Mouse (Mus musculus): ENCODE data around the gene Gtpbp6. TPM values are rescaled to one million over a fixed set of nuclear protein-coding genes. Genes with fewer than 3 reads are reported as not detected.

Gene Gtpbp6
- 18.1 and 19.8 TPM in 2 replicates for polyA plus RNA-seq (2014; fragmentation: Nextera tagmentation; extraction: Ambion mirVana)

- peak; percentile 86 for ATAC-seq (replicated peaks; ENCODE audit: insufficient number of reproducible peaks, low FRiP score, low TSS enrichment)
- under 1% methylated on average over 70 of the region's 71 CpGs for WGBS (ENCODE audit: insufficient replicate concordance)
- Histone ChIP-seq H3K36me3 (ENCODE audit: control insufficient read depth, insufficient read depth, low read length) (peaks cover 33% of the 10 kb centered on the region), H3K9ac (ENCODE audit: low read depth, low read length) (peak within 1 kb of the TSS; percentile 94), H3K4me1 (ENCODE audit: control insufficient read depth, insufficient read depth, low read length) (peaks cover 8% of the 10 kb centered on the region), H3K27ac (ENCODE audit: low read depth, low read length) (peak within 1 kb of the TSS; percentile 97), H3K4me2 (peak within 1 kb of the TSS; percentile 95), H3K9me3 (replicated peaks; ENCODE audit: control insufficient read depth, low read length) (no peaks in the 10 kb centered on the region), H3K4me3 (ENCODE audit: low read depth, low read length) (peak within 1 kb of the TSS; percentile 85), H3K27me3 (ENCODE audit: control insufficient read depth, insufficient read depth, low read length) (no peaks in the 10 kb centered on the region)
Observed at GRCm38 (mm10) chr5:110107581-110108304, at the start of gene Gtpbp6. Gene Gtpbp6, minus strand, starts transcription at chr5:110108197.

- Histone ChIP-seq H3K4me2 (no peak overlapping the region), H3K27ac (ENCODE audit: low read depth, low read length) (no peak overlapping the region), H3K4me3 (ENCODE audit: low read depth, low read length) (no peak overlapping the region), H3K4me1 (ENCODE audit: control insufficient read depth, insufficient read depth, low read length) (peaks cover 1% of the 10 kb centered on the region; the same call in 1 of the 2 replicates), H3K27me3 (ENCODE audit: control insufficient read depth, insufficient read depth, low read length) (no peaks in the 10 kb centered on the region), H3K9me3 (replicated peaks; ENCODE audit: control insufficient read depth, low read length) (no peaks in the 10 kb centered on the region), H3K9ac (ENCODE audit: low read depth, low read length) (no peak overlapping the region), H3K36me3 (ENCODE audit: control insufficient read depth, insufficient read depth, low read length) (peaks cover 13% of the 10 kb centered on the region)
- 90% methylated on average over 5 of the region's 5 CpGs for WGBS (ENCODE audit: insufficient replicate concordance)
- no peak for ATAC-seq (replicated peaks; ENCODE audit: insufficient number of reproducible peaks, low FRiP score, low TSS enrichment)
Observed at GRCm38 (mm10) chr5:110143007-110143406, 35.0 kb upstream of the Gtpbp6 start.

DNA sequence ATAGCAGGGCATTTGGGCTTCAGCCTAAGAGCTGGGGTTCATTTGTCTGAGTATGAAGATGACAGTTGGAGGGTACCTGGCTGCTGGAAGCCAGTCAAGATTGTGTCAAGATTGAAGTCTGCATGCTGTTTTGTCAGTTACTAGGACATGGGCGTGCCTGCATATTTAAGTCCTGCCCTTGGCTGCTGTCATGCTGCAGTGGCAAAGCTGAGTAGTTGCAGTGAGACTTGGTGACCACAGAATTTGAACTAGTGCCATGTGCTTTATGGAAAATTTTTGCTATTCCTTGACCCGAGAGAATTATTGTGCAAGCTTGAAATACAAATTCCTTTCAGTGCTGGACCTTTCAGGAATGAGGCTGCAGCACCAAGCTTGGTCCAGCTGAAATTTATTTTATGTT is 34.3 kb upstream of the Gtpbp6 start:
- H3K4me2 ChIP-seq = no peak overlapping the region
- H3K9ac ChIP-seq (ENCODE audit: low read depth, low read length) = no peak overlapping the region
- ATAC-seq (replicated peaks; ENCODE audit: insufficient number of reproducible peaks, low FRiP score, low TSS enrichment) = no peak
- WGBS (ENCODE audit: insufficient replicate concordance) = 89% methylated on average over 2 of the region's 2 CpGs
- no peak overlapping the region for H3K27ac ChIP-seq (ENCODE audit: low read depth, low read length)
- no peaks in the 10 kb centered on the region for H3K9me3 ChIP-seq (replicated peaks; ENCODE audit: control insufficient read depth, low read length)
- no peaks in the 10 kb centered on the region for H3K27me3 ChIP-seq (ENCODE audit: control insufficient read depth, insufficient read depth, low read length)
- peaks cover 3% of the 10 kb centered on the region; the same call in 1 of the 2 replicates for H3K4me1 ChIP-seq (ENCODE audit: control insufficient read depth, insufficient read depth, low read length)
- no peak overlapping the region for H3K4me3 ChIP-seq (ENCODE audit: low read depth, low read length)
- H3K36me3 ChIP-seq (ENCODE audit: control insufficient read depth, insufficient read depth, low read length) = peaks cover 11% of the 10 kb centered on the region

- no peak overlapping the region for H3K9ac ChIP-seq (ENCODE audit: low read depth, low read length)
- no peak for ATAC-seq (replicated peaks; ENCODE audit: insufficient number of reproducible peaks, low FRiP score, low TSS enrichment)
- peaks cover 3% of the 10 kb centered on the region; the same call in 1 of the 2 replicates for H3K4me1 ChIP-seq (ENCODE audit: control insufficient read depth, insufficient read depth, low read length)
- WGBS (ENCODE audit: insufficient replicate concordance) = 86% methylated on average over 7 of the region's 7 CpGs
- no peak overlapping the region for H3K4me2 ChIP-seq
- H3K27ac ChIP-seq (ENCODE audit: low read depth, low read length) = no peak overlapping the region
- H3K27me3 ChIP-seq (ENCODE audit: control insufficient read depth, insufficient read depth, low read length) = no peaks in the 10 kb centered on the region
- no peaks in the 10 kb centered on the region for H3K9me3 ChIP-seq (replicated peaks; ENCODE audit: control insufficient read depth, low read length)
- H3K36me3 ChIP-seq (ENCODE audit: control insufficient read depth, insufficient read depth, low read length) = peaks cover 11% of the 10 kb centered on the region
- no peak overlapping the region for H3K4me3 ChIP-seq (ENCODE audit: low read depth, low read length)
Observed at GRCm38 (mm10) chr5:110140424-110140823, 32.4 kb upstream of the Gtpbp6 start.

GRCm38 (mm10) chr5:110139325-110139724 is 31.3 kb upstream of the Gtpbp6 start:
- Histone ChIP-seq H3K9ac (ENCODE audit: low read depth, low read length) (no peak overlapping the region), H3K27me3 (ENCODE audit: control insufficient read depth, insufficient read depth, low read length) (no peaks in the 10 kb centered on the region), H3K9me3 (replicated peaks; ENCODE audit: control insufficient read depth, low read length) (no peaks in the 10 kb centered on the region), H3K36me3 (ENCODE audit: control insufficient read depth, insufficient read depth, low read length) (peaks cover 9% of the 10 kb centered on the region), H3K4me2 (no peak overlapping the region), H3K4me1 (ENCODE audit: control insufficient read depth, insufficient read depth, low read length) (peaks cover 3% of the 10 kb centered on the region; the same call in 1 of the 2 replicates), H3K27ac (ENCODE audit: low read depth, low read length) (no peak overlapping the region), H3K4me3 (ENCODE audit: low read depth, low read length) (no peak overlapping the region)
- no peak for ATAC-seq (replicated peaks; ENCODE audit: insufficient number of reproducible peaks, low FRiP score, low TSS enrichment)
- 92% methylated on average over 3 of the region's 3 CpGs for WGBS (ENCODE audit: insufficient replicate concordance)

DNA sequence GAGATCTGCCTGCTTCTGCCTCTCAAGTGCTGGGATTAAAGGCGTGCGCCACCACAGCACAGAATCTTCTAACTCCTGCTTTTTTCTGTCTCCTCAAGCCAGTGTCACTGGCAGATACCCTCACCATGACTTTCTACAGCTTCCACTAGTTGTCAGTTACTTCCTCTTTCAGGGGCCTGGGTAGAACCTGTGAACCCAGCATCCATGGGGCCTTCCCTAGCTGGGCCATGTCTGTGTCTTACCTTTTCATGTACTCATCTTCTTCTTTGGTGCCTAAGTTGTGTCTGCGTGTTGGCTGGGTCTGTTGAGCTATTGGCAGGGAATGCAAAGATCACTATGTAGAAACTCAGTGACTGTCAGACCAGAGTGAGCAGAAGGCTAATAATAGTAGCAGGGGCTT is 29.8 kb upstream of the Gtpbp6 start:
- no peak for ATAC-seq (replicated peaks; ENCODE audit: insufficient number of reproducible peaks, low FRiP score, low TSS enrichment)
- Histone ChIP-seq H3K4me1 (ENCODE audit: control insufficient read depth, insufficient read depth, low read length) (peaks cover 3% of the 10 kb centered on the region; the same call in 1 of the 2 replicates), H3K9ac (ENCODE audit: low read depth, low read length) (no peak overlapping the region), H3K9me3 (replicated peaks; ENCODE audit: control insufficient read depth, low read length) (0 out of 2 replicates have a peak, but pooled peaks cover 4% of the 10 kb centered on the region), H3K27ac (ENCODE audit: low read depth, low read length) (no peak overlapping the region), H3K4me2 (no peak overlapping the region), H3K27me3 (ENCODE audit: control insufficient read depth, insufficient read depth, low read length) (no peaks in the 10 kb centered on the region), H3K36me3 (ENCODE audit: control insufficient read depth, insufficient read depth, low read length) (peaks cover 3% of the 10 kb centered on the region; the same call in 1 of the 2 replicates), H3K4me3 (ENCODE audit: low read depth, low read length) (no peak overlapping the region)
- WGBS (ENCODE audit: insufficient replicate concordance) = 89% methylated on average over 3 of the region's 3 CpGs

DNA sequence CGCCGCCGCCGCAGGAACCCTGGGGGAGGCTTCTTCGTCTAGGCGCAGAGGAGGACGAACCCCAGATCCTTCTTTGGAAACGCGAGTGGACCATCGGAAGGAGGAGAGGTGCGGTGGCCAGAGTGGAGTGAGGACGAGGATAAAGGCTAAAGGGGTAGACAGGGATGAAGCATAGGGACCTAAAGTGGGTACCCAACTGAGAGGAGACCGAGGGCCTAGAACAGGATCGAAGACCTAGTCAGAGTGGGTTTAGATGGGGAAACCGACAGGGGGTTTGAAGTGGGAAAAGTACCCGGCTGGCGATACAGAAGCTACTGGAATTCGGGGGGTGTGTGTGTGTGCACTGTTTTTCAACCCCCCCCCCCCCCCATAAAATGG is 28.1 kb upstream of the Gtpbp6 start:
- H3K4me2 ChIP-seq = peak overlapping the region; percentile 84
- peak; percentile 37 for ATAC-seq (replicated peaks; ENCODE audit: insufficient number of reproducible peaks, low FRiP score, low TSS enrichment)
- H3K36me3 ChIP-seq (ENCODE audit: control insufficient read depth, insufficient read depth, low read length) = no peaks in the 10 kb centered on the region
- H3K9me3 ChIP-seq (replicated peaks; ENCODE audit: control insufficient read depth, low read length) = 0 out of 2 replicates have a peak, but pooled peaks cover 4% of the 10 kb centered on the region
- H3K9ac ChIP-seq (ENCODE audit: low read depth, low read length) = peak overlapping the region; percentile 79
- peak overlapping the region; percentile 84 for H3K4me3 ChIP-seq (ENCODE audit: low read depth, low read length)
- WGBS (ENCODE audit: insufficient replicate concordance) = 6% methylated on average over 18 of the region's 18 CpGs
- peaks cover 3% of the 10 kb centered on the region; the same call in 1 of the 2 replicates for H3K4me1 ChIP-seq (ENCODE audit: control insufficient read depth, insufficient read depth, low read length)
- H3K27me3 ChIP-seq (ENCODE audit: control insufficient read depth, insufficient read depth, low read length) = no peaks in the 10 kb centered on the region
- H3K27ac ChIP-seq (ENCODE audit: low read depth, low read length) = peak overlapping the region; percentile 81; the same call in 1 of the 2 replicates

DNA sequence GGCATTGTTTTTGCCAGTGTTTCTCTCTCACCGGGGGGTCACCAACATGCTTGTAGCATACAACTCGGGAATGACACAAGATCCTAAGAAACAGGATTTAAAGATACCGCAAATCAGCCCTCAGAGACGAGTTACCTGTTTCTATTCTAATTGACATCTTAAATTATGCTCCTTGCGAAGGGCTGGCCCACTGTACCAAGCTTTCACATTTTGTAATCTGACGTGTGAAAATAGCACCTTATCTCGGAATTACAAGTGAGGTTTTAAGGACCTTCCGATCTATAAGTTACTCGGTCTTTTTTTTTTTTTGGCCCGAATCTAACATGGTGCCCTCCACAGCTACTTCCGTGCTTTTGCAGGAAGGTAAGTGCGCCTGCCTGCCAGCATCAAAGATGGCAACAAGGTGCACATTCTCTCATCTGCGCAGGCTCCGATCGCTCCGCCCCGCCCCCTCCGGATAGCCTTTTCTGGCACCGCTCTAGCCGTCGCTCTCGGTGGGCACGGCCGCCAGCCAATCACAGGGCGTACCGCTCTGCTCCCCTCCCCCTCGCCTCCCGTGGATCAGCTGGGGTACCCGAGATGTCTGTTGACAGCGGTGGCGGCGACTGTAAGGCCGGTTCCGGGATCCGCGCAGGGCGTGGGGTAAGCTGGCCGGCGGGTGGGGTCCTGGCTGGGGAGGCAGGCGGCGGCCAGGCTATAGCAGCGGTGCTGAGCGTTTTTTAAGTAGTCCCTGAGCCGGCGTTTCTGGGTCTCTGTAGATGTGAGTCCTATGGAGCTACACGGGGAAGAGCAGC is 27.5 kb upstream of the Gtpbp6 start, which contains the start of gene Chfr:
Gene Chfr (plus strand): TSS at position 550 of the 794 bp plus-strand sequence.
- H3K4me3 ChIP-seq (ENCODE audit: low read depth, low read length) = peak within 1 kb of the TSS; percentile 84
- H3K27ac ChIP-seq (ENCODE audit: low read depth, low read length) = peak within 1 kb of the TSS; percentile 81; the same call in 1 of the 2 replicates
- peaks cover 3% of the 10 kb centered on the region; the same call in 1 of the 2 replicates for H3K4me1 ChIP-seq (ENCODE audit: control insufficient read depth, insufficient read depth, low read length)
- WGBS (ENCODE audit: insufficient replicate concordance) = 4% methylated on average over 46 of the region's 46 CpGs
- no peaks in the 10 kb centered on the region; the same call in 1 of the 2 replicates for H3K36me3 ChIP-seq (ENCODE audit: control insufficient read depth, insufficient read depth, low read length)
- H3K9ac ChIP-seq (ENCODE audit: low read depth, low read length) = peak within 1 kb of the TSS; percentile 79
- peak within 1 kb of the TSS; percentile 84 for H3K4me2 ChIP-seq
- H3K27me3 ChIP-seq (ENCODE audit: control insufficient read depth, insufficient read depth, low read length) = no peaks in the 10 kb centered on the region
- 0 out of 2 replicates have a peak, but pooled peaks cover 6% of the 10 kb centered on the region for H3K9me3 ChIP-seq (replicated peaks; ENCODE audit: control insufficient read depth, low read length)
- ATAC-seq (replicated peaks; ENCODE audit: insufficient number of reproducible peaks, low FRiP score, low TSS enrichment) = peak; percentile 99
